Mouse (Mus musculus): ENCODE measurements at regions not wholly inside any gene's neighbourhood (a gene's known extent, or its start where the extent isn't known, plus 50 kb on each side); places are given as distances from the start of the nearest gene placed in this dataset.

GRCm38 (mm10) chr10:17075147-17075546, 647.9 kb upstream of the Cited2 start:
- WGBS: 77% methylated on average over 4 of the region's 4 CpGs
- Histone ChIP-seq H3K27me3 (no peaks in the 10 kb centered on the region), H3K4me1 (replicated peaks) (peaks cover 14% of the 10 kb centered on the region; the same call in 1 of the 2 replicates), H3K4me3 (no peak overlapping the region), H3K27ac (no peak overlapping the region), H3K36me3 (no peaks in the 10 kb centered on the region), H3K9ac (no peak overlapping the region), H3K9me3 (no peaks in the 10 kb centered on the region), H3K4me2 (no peak overlapping the region)
- no peak for ATAC-seq (ENCODE audit: low FRiP score)

- 23% methylated on average over 2 of the region's 2 CpGs for WGBS
- no peak overlapping the region for H3K9ac ChIP-seq
- no peak overlapping the region for H3K4me3 ChIP-seq
- H3K36me3 ChIP-seq: no peaks in the 10 kb centered on the region
- no peak for ATAC-seq (ENCODE audit: low FRiP score)
- H3K4me2 ChIP-seq: no peak overlapping the region
- H3K4me1 ChIP-seq (replicated peaks): peaks cover 14% of the 10 kb centered on the region; the same call in 1 of the 2 replicates
- no peaks in the 10 kb centered on the region for H3K9me3 ChIP-seq
- H3K27me3 ChIP-seq: no peaks in the 10 kb centered on the region
- H3K27ac ChIP-seq: no peak overlapping the region
Observed at GRCm38 (mm10) chr10:17075576-17075975, 647.4 kb upstream of the Cited2 start.

DNA sequence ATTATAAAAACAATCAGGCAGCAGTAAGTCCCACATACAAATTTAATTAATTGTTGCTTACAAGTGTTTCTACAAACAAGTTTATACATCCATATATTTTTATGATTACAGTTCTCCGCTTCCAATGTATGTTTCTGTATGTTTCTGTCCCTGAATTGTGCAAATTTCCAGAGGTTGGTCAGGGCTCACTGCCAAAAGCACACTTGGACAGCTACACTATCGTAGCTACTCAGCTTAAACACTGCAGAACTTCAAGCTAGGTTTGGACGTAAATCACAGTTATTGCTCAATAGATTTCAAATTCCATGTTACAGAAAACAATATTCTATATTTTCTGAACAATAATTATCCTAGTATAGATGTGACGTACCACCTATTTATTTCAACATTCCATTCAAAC, 646.8 kb upstream of the Cited2 start:
- Histone ChIP-seq H3K4me3 (no peak overlapping the region), H3K27me3 (no peaks in the 10 kb centered on the region), H3K36me3 (no peaks in the 10 kb centered on the region), H3K9ac (no peak overlapping the region), H3K9me3 (no peaks in the 10 kb centered on the region), H3K4me2 (no peak overlapping the region), H3K27ac (no peak overlapping the region), H3K4me1 (replicated peaks) (peaks cover 14% of the 10 kb centered on the region; the same call in 1 of the 2 replicates)
- 82% methylated on average over 4 of the region's 4 CpGs for WGBS
- no peak for ATAC-seq (ENCODE audit: low FRiP score)

DNA sequence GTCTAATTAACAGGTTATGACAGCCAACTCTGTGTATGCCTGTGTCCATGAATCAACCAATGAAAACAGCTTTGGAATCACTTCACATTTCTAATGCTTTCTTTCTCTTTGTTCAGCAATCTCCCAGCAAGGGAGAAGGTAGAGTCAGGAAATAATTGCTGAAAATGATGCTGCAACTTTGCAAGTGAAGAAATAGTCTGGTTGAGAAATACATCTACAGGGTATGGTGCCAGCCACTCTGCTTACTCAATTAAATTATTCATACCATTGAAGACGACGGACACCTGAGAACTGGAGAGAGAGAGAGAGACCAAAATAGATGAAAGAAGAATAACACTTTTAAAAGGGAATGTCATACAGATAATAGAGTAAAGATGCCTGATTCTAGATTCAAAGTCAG, 645.4 kb upstream of the Cited2 start:
- Histone ChIP-seq H3K27me3 (no peaks in the 10 kb centered on the region), H3K4me3 (no peak overlapping the region), H3K9me3 (no peaks in the 10 kb centered on the region), H3K4me1 (replicated peaks) (peaks cover 14% of the 10 kb centered on the region; the same call in 1 of the 2 replicates), H3K36me3 (no peaks in the 10 kb centered on the region), H3K9ac (no peak overlapping the region), H3K4me2 (no peak overlapping the region), H3K27ac (no peak overlapping the region)
- ATAC-seq (ENCODE audit: low FRiP score): no peak
- 79% methylated on average over 2 of the region's 2 CpGs for WGBS

DNA sequence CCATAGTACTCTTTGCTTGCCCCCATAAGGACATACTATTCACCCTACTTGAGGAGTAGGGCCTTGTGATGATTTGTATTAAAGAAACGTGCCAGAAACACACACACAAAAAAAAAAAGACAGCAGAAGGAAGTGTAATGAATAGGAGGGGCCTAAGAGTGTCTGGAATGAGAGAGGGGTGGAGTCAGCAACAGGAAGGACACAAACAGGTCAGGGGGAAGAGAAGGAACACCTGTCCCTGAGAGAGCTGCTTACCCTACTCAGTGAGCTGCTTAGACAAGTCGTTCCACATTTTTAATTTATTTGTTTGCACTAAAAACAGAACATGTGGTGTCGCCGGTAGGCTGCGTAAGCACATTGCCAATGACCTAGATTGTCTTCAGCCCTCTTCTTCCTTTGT, 642.2 kb upstream of the Cited2 start:
- Histone ChIP-seq H3K36me3 (no peaks in the 10 kb centered on the region), H3K27ac (no peak overlapping the region), H3K9ac (no peak overlapping the region), H3K4me2 (no peak overlapping the region), H3K4me1 (replicated peaks) (no peaks in the 10 kb centered on the region), H3K4me3 (no peak overlapping the region), H3K9me3 (no peaks in the 10 kb centered on the region), H3K27me3 (no peaks in the 10 kb centered on the region)
- WGBS: 89% methylated on average over 5 of the region's 5 CpGs
- ATAC-seq (ENCODE audit: low FRiP score): no peak

DNA sequence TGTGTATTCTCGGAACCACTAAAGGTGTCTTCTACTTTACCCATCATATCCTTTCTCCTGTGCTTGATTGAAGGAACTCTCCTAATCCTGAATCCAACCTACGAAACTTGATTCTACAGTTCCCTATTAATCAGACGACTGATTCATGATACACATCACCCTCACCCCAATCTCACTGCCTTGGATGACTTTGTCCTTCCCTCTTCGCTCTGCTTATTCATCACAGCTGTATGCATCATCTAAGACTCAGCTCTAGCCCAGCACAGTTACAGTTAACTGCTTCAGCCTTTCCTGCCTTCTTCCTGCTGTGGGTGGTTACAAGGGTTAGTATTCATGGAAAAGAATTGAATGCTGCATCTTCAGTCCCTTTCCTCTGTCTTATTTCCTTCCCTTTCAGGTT, 640.1 kb upstream of the Cited2 start:
- H3K4me3 ChIP-seq: no peak overlapping the region
- no peak for ATAC-seq (ENCODE audit: low FRiP score)
- no peak overlapping the region for H3K9ac ChIP-seq
- no peak overlapping the region for H3K4me2 ChIP-seq
- no peaks in the 10 kb centered on the region for H3K36me3 ChIP-seq
- 88% methylated on average over 4 of the region's 4 CpGs for WGBS
- no peaks in the 10 kb centered on the region for H3K27me3 ChIP-seq
- H3K27ac ChIP-seq: no peak overlapping the region
- H3K4me1 ChIP-seq (replicated peaks): no peaks in the 10 kb centered on the region
- H3K9me3 ChIP-seq: no peaks in the 10 kb centered on the region

- WGBS: 0% methylated on average over 1 of the region's 1 CpGs
- ATAC-seq (ENCODE audit: low FRiP score): no peak
- H3K4me3 ChIP-seq: no peak overlapping the region
- H3K4me2 ChIP-seq: no peak overlapping the region
- no peak overlapping the region for H3K9ac ChIP-seq
- H3K9me3 ChIP-seq: no peaks in the 10 kb centered on the region
- peaks cover 10% of the 10 kb centered on the region for H3K4me1 ChIP-seq (replicated peaks)
- no peak overlapping the region for H3K27ac ChIP-seq
- H3K27me3 ChIP-seq: no peaks in the 10 kb centered on the region
- no peaks in the 10 kb centered on the region for H3K36me3 ChIP-seq
Observed at GRCm38 (mm10) chr10:17102065-17102464, 621.0 kb upstream of the Cited2 start.

DNA sequence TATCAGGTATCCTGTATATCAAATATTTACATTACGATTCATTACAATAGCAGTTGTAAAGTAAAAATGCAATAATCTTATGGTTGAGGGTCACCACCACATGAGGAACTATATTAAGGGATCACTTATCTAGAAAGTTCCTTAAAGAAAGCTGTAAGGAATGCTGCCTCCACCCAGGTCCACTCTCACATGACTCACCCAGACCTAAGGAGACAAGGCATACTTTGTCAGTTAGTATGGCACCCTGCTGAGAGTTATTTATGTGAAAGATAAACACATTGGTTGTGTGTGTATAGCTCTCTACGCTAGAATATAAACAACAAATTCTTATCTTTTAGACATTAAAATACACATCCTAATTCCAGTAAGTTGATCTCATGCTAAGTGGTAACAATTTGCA, 619.6 kb upstream of the Cited2 start:
- Histone ChIP-seq H3K4me3 (no peak overlapping the region), H3K9ac (no peak overlapping the region), H3K4me1 (replicated peaks) (peaks cover 10% of the 10 kb centered on the region), H3K36me3 (no peaks in the 10 kb centered on the region), H3K27ac (no peak overlapping the region), H3K27me3 (no peaks in the 10 kb centered on the region), H3K4me2 (no peak overlapping the region), H3K9me3 (no peaks in the 10 kb centered on the region)
- WGBS: 86% methylated on average over 2 of the region's 2 CpGs
- no peak for ATAC-seq (ENCODE audit: low FRiP score)

- no peak for ATAC-seq (ENCODE audit: low FRiP score)
- Histone ChIP-seq H3K4me1 (replicated peaks) (peaks cover 3% of the 10 kb centered on the region), H3K4me2 (no peak overlapping the region), H3K27me3 (no peaks in the 10 kb centered on the region), H3K9ac (no peak overlapping the region), H3K4me3 (no peak overlapping the region), H3K9me3 (no peaks in the 10 kb centered on the region), H3K27ac (no peak overlapping the region), H3K36me3 (no peaks in the 10 kb centered on the region)
- 96% methylated on average over 1 of the region's 1 CpGs for WGBS
Observed at GRCm38 (mm10) chr10:17106831-17107230, 616.2 kb upstream of the Cited2 start.

GRCm38 (mm10) chr10:17111071-17111470, 611.9 kb upstream of the Cited2 start:
- no peak overlapping the region for H3K4me3 ChIP-seq
- 84% methylated on average over 2 of the region's 2 CpGs for WGBS

DNA sequence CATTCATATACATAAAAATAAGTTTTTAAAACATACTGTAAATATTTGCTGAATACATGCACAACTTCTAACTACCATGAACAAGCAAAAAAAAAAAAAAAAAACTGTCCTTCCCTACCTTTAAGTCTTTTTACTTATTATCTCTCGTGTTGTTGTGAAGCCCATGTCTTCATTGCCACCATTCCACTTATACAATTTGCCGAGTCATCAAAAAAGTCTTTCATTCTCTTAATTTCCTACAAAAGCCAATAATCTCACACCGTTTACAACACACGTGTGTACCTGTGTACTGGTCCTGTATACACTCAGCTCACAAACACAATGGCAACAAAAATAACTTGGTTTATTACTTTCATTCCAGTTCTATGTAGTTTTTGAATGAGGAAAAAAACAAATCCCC, 608.2 kb upstream of the Cited2 start:
- 94% methylated on average over 4 of the region's 4 CpGs for WGBS
- Histone ChIP-seq H3K9me3 (no peaks in the 10 kb centered on the region), H3K4me3 (no peak overlapping the region), H3K4me1 (replicated peaks) (no peaks in the 10 kb centered on the region), H3K9ac (no peak overlapping the region), H3K36me3 (no peaks in the 10 kb centered on the region), H3K4me2 (no peak overlapping the region), H3K27me3 (no peaks in the 10 kb centered on the region), H3K27ac (no peak overlapping the region)
- no peak for ATAC-seq (ENCODE audit: low FRiP score)

More at GRCm38 (mm10) chr10:17111071-17111470, 611.9 kb upstream of the Cited2 start:
- Histone ChIP-seq H3K4me2 (no peak overlapping the region), H3K9ac (no peak overlapping the region), H3K4me1 (replicated peaks) (no peaks in the 10 kb centered on the region), H3K9me3 (no peaks in the 10 kb centered on the region), H3K36me3 (no peaks in the 10 kb centered on the region), H3K27ac (no peak overlapping the region), H3K27me3 (no peaks in the 10 kb centered on the region)
- ATAC-seq (ENCODE audit: low FRiP score): no peak

- H3K9ac ChIP-seq: no peak overlapping the region
- no peaks in the 10 kb centered on the region for H3K27me3 ChIP-seq
- H3K9me3 ChIP-seq: no peaks in the 10 kb centered on the region
- H3K4me2 ChIP-seq: no peak overlapping the region
- H3K27ac ChIP-seq: no peak overlapping the region
- H3K4me1 ChIP-seq (replicated peaks): no peaks in the 10 kb centered on the region
- ATAC-seq (ENCODE audit: low FRiP score): no peak
- no peak overlapping the region for H3K4me3 ChIP-seq
- no peaks in the 10 kb centered on the region for H3K36me3 ChIP-seq
- 94% methylated on average over 4 of the region's 4 CpGs for WGBS
Observed at GRCm38 (mm10) chr10:17129391-17130163, 593.4 kb upstream of the Cited2 start.

- no peak overlapping the region for H3K27ac ChIP-seq
Observed at GRCm38 (mm10) chr10:17130661-17131060, 592.4 kb upstream of the Cited2 start.

More at GRCm38 (mm10) chr10:17130661-17131060, 592.4 kb upstream of the Cited2 start:
- ATAC-seq (ENCODE audit: low FRiP score): no peak
- Histone ChIP-seq H3K4me3 (no peak overlapping the region), H3K9me3 (no peaks in the 10 kb centered on the region), H3K27me3 (no peaks in the 10 kb centered on the region), H3K4me2 (no peak overlapping the region), H3K36me3 (no peaks in the 10 kb centered on the region), H3K4me1 (replicated peaks) (no peaks in the 10 kb centered on the region), H3K9ac (no peak overlapping the region)
- 96% methylated on average over 1 of the region's 1 CpGs for WGBS

Data from hindbrain, embryonic 13.5 days (tissue).